Mouse (Mus musculus) lung, postnatal 0 days (tissue): ENCODE measurements around the gene Scamp1. TPM values are rescaled to one million over a fixed set of nuclear protein-coding genes. Genes with fewer than 3 reads are reported as not detected.

ENCODE experiments used
- ATAC-seq: fragments of 200-750 bp; cut with Nextera tagmentation; 2 replicates; pipeline ENCODE4 v1.8.0; 2017; ENCODE audit warnings: moderate library complexity
- DNase-seq: peaks from one replicate; pipeline ENCODE4 v3.0.0-alpha.2; 2016; ENCODE audit warnings: low spot score
- H3K27ac ChIP-seq: fragments of 300-500 bp; sonication (generic); 2 replicates; pipeline ENCODE4 v1.5.1; 2014; ENCODE audit warnings: antibody characterized with exemption, mild to moderate bottlenecking, low read length, mixed read lengths
- H3K27me3 ChIP-seq: fragments of 300-500 bp; sonication (generic); replicated peaks from 2 replicates; pipeline ENCODE4 v1.6.1; 2014; ENCODE audit warnings: low read length, mixed read lengths; ENCODE audit not compliant: insufficient read depth
- H3K36me3 ChIP-seq: fragments of 300-500 bp; sonication (generic); 2 replicates; pipeline ENCODE4 v1.6.1; 2014; ENCODE audit warnings: low read length, mixed read lengths; ENCODE audit not compliant: insufficient read depth
- H3K4me1 ChIP-seq: fragments of 300-500 bp; sonication (generic); 2 replicates; pipeline ENCODE4 v1.6.1; 2014; ENCODE audit warnings: antibody characterized with exemption, low read depth, low read length, mixed read lengths; ENCODE audit not compliant: insufficient read depth
- H3K4me2 ChIP-seq: fragments of 300-500 bp; sonication (generic); replicated peaks from 2 replicates; pipeline ENCODE4 v1.6.1; 2014; ENCODE audit warnings: low read depth, mild to moderate bottlenecking, low read length, moderate library complexity, mixed read lengths
- H3K4me3 ChIP-seq: fragments of 300-500 bp; sonication (generic); 2 replicates; pipeline ENCODE4 v1.5.1; 2014; ENCODE audit warnings: low read depth, low read length
- H3K9ac ChIP-seq: fragments of 300-500 bp; sonication (generic); replicated peaks from 2 replicates; pipeline ENCODE4 v1.6.1; 2014; ENCODE audit warnings: low read depth, mild to moderate bottlenecking
- H3K9me3 ChIP-seq: fragments of 300-500 bp; sonication (generic); 2 replicates; pipeline ENCODE4 v1.6.1; 2016; ENCODE audit warnings: low read length, mixed read lengths
- CTCF ChIP-seq: IDR thresholded peaks from 2 replicates; pipeline ENCODE4 v1.5.1; 2016; ENCODE audit warnings: antibody characterized with exemption, mild to moderate bottlenecking
- EP300 ChIP-seq: IDR thresholded peaks from 2 replicates; pipeline ENCODE4 v1.6.1; 2016; ENCODE audit warnings: antibody characterized with exemption, mild to moderate bottlenecking, control low read depth
- WGBS: fragments of 180-500 bp; shearing (Covaris S2); extraction: QIAGEN DNeasy Blood & Tissue Kit; methylation state at CpG from one replicate; pipeline ENCODE4 v1.1.7; 2014; 5-methylcytosine and 5-hydroxymethylcytosine counted together
- polyA plus RNA-seq: library from polyadenylated mRNA; unstranded; fragments of >200 nt; fragmentation: Nextera tagmentation; extraction: Ambion mirVana; gene quantifications from 2 replicates; pipeline ENCODE4 v1.2.1, GENCODE M21; 2015

Gene Scamp1
- polyA plus RNA-seq, 1 experiment from 2014 or later: 26.9 TPM

DNA sequence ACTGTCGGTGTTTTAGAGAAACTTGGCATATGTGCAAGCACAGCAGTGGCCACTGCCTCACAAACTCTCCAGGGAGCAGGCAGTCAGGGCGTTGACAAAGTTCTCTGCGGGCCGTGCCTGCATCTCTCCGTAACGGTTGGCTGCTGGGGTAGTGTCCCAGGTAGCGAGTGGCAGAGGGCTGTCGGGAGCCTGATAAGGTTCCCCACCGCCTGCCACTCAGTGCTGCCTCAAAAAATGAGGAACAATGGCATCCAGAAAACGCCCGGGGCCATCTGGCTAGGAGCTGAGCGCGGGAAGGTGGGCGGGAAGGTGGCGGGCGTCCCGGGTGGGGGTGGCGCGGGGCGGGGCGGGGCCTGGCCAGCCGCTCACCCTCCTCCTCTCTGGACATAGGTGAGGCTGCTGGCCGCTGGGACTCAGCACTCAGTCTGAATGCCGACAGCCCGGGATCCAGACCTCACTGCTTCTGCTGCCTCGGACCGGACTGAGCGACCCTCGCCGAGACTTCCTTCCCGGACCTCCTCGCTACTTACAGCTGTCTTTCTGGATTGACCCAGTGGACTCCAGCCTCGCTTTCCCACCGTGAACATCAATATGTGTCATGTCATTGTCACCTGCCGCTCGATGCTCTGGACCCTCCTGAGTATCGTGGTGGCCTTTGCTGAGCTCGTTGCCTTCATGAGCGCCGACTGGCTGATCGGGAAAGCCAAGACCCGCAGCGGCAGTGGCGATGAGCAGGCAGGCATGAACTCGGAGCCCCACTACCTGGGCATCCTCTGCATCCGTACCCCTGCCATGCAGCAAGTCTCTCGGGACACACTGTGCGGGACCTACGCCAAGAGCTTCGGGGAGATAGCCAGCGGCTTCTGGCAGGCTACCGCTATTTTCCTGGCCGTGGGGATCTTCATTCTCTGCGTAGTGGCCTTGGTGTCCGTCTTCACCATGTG, 111.8 kb downstream of the Scamp1 start:
- H3K36me3 ChIP-seq: no peaks in the 10 kb centered on the region
- H3K27me3 ChIP-seq: no peaks in the 10 kb centered on the region
- ATAC-seq (peak; percentile 52), DNase-seq (peak; percentile 36)
- H3K4me3 ChIP-seq: peak overlapping the region; percentile 41
- 6% methylated on average over 45 of the region's 55 CpGs for WGBS
- peak overlapping the region; percentile 89 for H3K4me2 ChIP-seq
- no peak for TF ChIP-seq CTCF
- no peak for TF ChIP-seq EP300
- H3K27ac ChIP-seq: no peak overlapping the region
- H3K9ac ChIP-seq: peak overlapping the region; percentile 29; the same call in 1 of the 2 replicates
- no peaks in the 10 kb centered on the region for H3K9me3 ChIP-seq
- H3K4me1 ChIP-seq: peaks cover 12% of the 10 kb centered on the region; the same call in 1 of the 2 replicates

DNA sequence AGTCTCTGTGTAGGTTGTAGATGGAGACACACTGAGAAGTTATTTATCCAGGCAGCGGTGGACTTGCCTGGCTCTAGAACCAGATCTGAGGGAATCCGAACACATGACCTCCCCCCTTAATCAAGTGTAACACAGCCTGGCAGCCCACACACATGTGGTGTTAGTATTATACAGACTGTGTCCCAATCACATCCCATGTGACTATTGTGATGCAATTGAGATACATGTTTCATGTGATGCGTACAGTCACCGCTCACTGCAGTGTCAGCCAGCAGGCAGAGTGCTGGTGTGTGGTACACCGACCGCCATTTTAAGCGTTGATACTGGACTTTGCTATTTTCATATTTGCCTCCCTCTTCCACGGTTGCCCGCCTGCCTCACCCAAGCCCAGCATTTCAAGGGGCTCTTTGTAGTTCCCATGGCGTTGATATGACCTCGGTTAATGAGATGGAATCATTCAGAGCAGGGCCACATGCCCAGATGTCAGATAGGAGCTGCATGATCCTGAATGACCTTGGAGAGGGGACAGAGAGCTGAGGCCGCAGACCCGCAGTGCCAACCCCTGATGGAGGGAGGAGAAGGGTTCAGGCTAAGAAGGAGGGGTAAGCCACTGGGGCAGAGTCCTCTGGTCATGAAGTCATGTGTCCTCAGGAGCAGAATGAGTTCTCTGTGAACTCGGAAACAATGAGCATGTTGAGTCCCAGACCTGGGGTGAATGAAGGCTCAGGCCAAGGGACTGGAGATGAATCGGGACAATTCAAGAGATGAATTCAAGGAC, 112.9 kb downstream of the Scamp1 start:
- ATAC-seq: peak; percentile 52; the same call in 1 of the 2 replicates
- H3K4me2 ChIP-seq: no peak overlapping the region

GRCm38 (mm10) chr13:94171612-94172011, 114.0 kb downstream of the Scamp1 start:
- no peaks in the 10 kb centered on the region for H3K36me3 ChIP-seq
- ATAC-seq (no peak), DNase-seq (no peak)
- H3K4me1 ChIP-seq: peaks cover 12% of the 10 kb centered on the region; the same call in 1 of the 2 replicates
- TF ChIP-seq CTCF (no peak), EP300 (no peak)
- H3K27ac ChIP-seq: no peak overlapping the region
- H3K4me2 ChIP-seq: no peak overlapping the region
- WGBS: 91% methylated on average over 5 of the region's 5 CpGs
- H3K4me3 ChIP-seq: no peak overlapping the region
- H3K9me3 ChIP-seq: no peaks in the 10 kb centered on the region
- no peak overlapping the region for H3K9ac ChIP-seq
- no peaks in the 10 kb centered on the region for H3K27me3 ChIP-seq

More for the DNA sequence above, 112.9 kb downstream of the Scamp1 start:
- 80% methylated on average over 15 of the region's 15 CpGs for WGBS
- Histone ChIP-seq H3K27me3 (no peaks in the 10 kb centered on the region), H3K4me1 (peaks cover 12% of the 10 kb centered on the region; the same call in 1 of the 2 replicates), H3K36me3 (no peaks in the 10 kb centered on the region), H3K9me3 (no peaks in the 10 kb centered on the region), H3K4me3 (no peak overlapping the region), H3K9ac (no peak overlapping the region), H3K27ac (no peak overlapping the region)
- DNase-seq: peak; percentile 39
- TF ChIP-seq EP300 (no peak), CTCF (no peak)

DNA sequence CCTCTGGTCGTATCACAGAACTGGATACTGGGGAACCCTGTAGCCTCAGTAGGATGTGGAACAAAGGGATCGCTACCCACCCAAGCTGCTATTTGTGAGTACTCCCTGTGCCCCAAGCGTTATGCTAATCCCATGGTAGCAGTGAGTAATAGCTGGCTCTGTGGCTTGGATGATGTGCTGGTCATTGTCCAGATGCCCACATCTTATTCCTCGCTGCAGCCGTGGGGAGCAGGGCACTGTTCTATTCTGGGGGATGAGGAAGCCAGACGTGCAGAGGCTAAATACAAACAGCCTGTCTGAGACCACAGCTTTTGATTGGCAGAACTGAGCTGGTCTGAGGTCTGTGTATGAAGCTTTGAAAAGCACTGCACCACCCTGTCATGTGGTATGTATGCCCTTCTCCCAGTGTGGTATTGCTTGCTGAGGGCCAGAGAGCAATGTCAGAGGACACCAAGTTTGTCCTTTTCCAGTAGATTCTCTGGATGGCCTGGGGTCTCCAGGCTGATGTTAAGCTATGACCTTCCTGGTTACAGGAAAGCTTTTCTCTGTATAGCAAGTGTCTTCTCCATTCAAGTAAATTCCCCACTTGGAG, 116.2 kb downstream of the Scamp1 start:
- Histone ChIP-seq H3K4me1 (peaks cover 7% of the 10 kb centered on the region; the same call in 1 of the 2 replicates), H3K27ac (no peak overlapping the region), H3K4me3 (no peak overlapping the region), H3K27me3 (no peaks in the 10 kb centered on the region), H3K4me2 (no peak overlapping the region), H3K36me3 (no peaks in the 10 kb centered on the region), H3K9ac (no peak overlapping the region), H3K9me3 (no peaks in the 10 kb centered on the region)
- TF ChIP-seq EP300 (no peak), CTCF (no peak)
- no peak for DNase-seq
- 69% methylated on average over 6 of the region's 6 CpGs for WGBS
- no peak for ATAC-seq

DNA sequence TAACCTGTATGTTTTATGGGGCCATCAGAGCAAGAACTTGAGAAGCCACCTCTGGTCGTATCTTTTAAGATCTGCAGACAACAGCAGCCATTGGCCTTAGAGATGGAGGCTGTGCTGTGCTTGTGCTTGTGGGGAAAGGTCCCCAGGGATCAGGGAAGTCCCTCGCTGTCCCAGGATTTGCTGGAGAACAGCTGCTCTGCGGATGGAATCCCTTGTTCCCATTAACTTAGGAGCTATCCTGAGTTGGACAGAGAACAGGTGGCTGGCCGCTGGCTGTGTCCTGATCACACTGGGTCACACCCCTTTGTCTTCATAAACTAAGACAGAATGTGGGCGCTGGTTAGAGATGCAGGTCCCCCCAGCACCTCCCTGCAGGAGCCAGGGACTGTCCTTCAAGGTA, 117.3 kb downstream of the Scamp1 start:
- DNase-seq: no peak
- no peaks in the 10 kb centered on the region for H3K9me3 ChIP-seq
- H3K27ac ChIP-seq: no peak overlapping the region
- H3K4me2 ChIP-seq: no peak overlapping the region
- H3K4me3 ChIP-seq: no peak overlapping the region
- 77% methylated on average over 5 of the region's 5 CpGs for WGBS
- H3K27me3 ChIP-seq: no peaks in the 10 kb centered on the region
- H3K4me1 ChIP-seq: no peaks in the 10 kb centered on the region; the same call in 1 of the 2 replicates
- no peaks in the 10 kb centered on the region for H3K36me3 ChIP-seq
- ATAC-seq: no peak
- no peak for TF ChIP-seq CTCF
- TF ChIP-seq EP300: no peak
- no peak overlapping the region for H3K9ac ChIP-seq

- H3K4me1 ChIP-seq: peaks cover 1% of the 10 kb centered on the region; the same call in 1 of the 2 replicates
- TF ChIP-seq EP300: no peak
- no peak for TF ChIP-seq CTCF
- ATAC-seq: no peak
- H3K9ac ChIP-seq: no peak overlapping the region
- H3K27ac ChIP-seq: no peak overlapping the region
- H3K4me3 ChIP-seq: no peak overlapping the region
- 60% methylated on average over 6 of the region's 6 CpGs for WGBS
- no peaks in the 10 kb centered on the region for H3K27me3 ChIP-seq
- DNase-seq: no peak
- no peaks in the 10 kb centered on the region for H3K9me3 ChIP-seq
- no peaks in the 10 kb centered on the region for H3K36me3 ChIP-seq
- no peak overlapping the region for H3K4me2 ChIP-seq
Observed at GRCm38 (mm10) chr13:94164501-94164900, 121.2 kb downstream of the Scamp1 start.
